Mouse (Mus musculus): Measurements from ENCODE around the gene A930004D18Rik. TPM values are rescaled to one million over a fixed set of nuclear protein-coding genes. Genes with fewer than 3 reads are reported as not detected.
"Not testable (repeated sequence)": the region's sequence is repeated elsewhere in the genome, so short reads cannot be mapped to it uniquely, and the experiment has no call there.

Gene A930004D18Rik
- polyA plus RNA-seq, 1 experiment from 2014 or later = 16.4 TPM

DNA sequence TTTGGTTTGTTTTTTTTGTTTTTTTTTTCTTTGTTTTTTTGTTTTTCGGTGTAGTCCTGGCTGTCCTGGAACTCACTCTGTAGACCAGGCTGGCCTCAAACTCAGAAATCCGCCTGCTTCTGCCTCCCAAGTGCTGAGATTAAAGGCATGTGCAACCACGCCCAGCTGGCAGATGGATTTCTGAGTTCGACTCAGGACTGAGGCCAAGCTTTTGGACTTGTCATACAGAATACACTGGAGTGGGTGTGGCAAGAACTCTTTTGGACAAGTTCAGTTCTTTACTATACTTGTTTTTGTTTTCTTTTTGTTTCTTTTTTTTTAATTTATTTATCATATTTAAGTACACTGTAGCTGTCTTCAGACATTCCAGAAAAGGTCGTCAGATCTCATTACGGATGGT, 58.8 kb downstream of the A930004D18Rik start:
- 93% methylated on average over 6 of the region's 6 CpGs for WGBS
- H3K4me3 ChIP-seq = no peak overlapping the region
- no peak overlapping the region for H3K4me2 ChIP-seq (replicated peaks)
- H3K27me3 ChIP-seq = no peaks in the 10 kb centered on the region
- 0 out of 2 replicates have a peak, but pooled peaks cover 5% of the 10 kb centered on the region for H3K4me1 ChIP-seq
- H3K9me3 ChIP-seq = no peaks in the 10 kb centered on the region
- no peak overlapping the region for H3K9ac ChIP-seq
- no peaks in the 10 kb centered on the region for H3K36me3 ChIP-seq
- ATAC-seq (ENCODE audit: insufficient number of reproducible peaks, insufficient read depth, low FRiP score, low TSS enrichment) = no peak
- H3K27ac ChIP-seq = no peak overlapping the region

DNA sequence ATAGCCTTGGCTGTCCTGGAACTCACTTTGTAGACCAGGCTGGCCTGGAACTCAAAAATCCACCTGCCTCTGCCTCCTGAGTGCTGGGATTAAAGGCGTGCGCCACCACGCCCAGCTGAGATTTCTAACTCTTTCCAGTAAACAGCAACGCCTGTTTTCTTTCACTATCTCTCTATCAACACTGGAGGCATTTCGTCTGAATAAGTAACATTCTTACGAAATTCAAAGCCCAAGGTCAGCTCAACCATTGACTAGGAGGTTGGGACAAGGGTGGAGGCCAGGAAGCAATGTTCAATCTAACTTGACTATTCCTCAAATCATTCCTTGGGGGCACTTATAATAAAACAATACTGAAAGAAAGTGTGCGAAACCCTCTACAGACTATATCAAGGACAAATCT, 59.3 kb downstream of the A930004D18Rik start:
- not testable (repeated sequence) for H3K36me3 ChIP-seq; H3K4me1 ChIP-seq; H3K4me3 ChIP-seq; H3K4me2 ChIP-seq (replicated peaks); H3K27ac ChIP-seq; H3K27me3 ChIP-seq; H3K9ac ChIP-seq; ATAC-seq (ENCODE audit: insufficient number of reproducible peaks, insufficient read depth, low FRiP score, low TSS enrichment); H3K9me3 ChIP-seq
- WGBS = 89% methylated on average over 7 of the region's 7 CpGs

DNA sequence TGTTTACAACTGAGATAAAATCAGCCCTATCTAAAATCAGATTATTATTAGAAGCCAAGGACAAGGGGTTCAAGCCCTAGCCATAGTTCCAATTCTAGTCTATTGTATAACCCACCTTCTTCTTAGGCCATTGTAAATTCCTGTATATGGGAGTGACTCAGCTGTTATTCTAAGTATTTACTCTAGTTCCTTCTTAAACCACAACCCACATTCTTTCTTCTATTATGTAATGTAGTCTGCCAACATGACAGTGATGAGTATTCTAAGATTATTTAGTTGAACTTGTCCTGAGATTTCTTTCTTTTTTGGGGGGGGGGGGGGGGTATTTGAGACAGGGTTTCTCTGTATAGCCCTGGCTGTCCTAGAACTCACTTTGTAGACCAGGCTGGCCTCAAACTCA, 59.9 kb downstream of the A930004D18Rik start:
- not testable (repeated sequence) for H3K9ac ChIP-seq; H3K27ac ChIP-seq; H3K4me1 ChIP-seq; H3K4me2 ChIP-seq (replicated peaks); ATAC-seq (ENCODE audit: insufficient number of reproducible peaks, insufficient read depth, low FRiP score, low TSS enrichment); H3K36me3 ChIP-seq; H3K9me3 ChIP-seq; H3K27me3 ChIP-seq; H3K4me3 ChIP-seq

DNA sequence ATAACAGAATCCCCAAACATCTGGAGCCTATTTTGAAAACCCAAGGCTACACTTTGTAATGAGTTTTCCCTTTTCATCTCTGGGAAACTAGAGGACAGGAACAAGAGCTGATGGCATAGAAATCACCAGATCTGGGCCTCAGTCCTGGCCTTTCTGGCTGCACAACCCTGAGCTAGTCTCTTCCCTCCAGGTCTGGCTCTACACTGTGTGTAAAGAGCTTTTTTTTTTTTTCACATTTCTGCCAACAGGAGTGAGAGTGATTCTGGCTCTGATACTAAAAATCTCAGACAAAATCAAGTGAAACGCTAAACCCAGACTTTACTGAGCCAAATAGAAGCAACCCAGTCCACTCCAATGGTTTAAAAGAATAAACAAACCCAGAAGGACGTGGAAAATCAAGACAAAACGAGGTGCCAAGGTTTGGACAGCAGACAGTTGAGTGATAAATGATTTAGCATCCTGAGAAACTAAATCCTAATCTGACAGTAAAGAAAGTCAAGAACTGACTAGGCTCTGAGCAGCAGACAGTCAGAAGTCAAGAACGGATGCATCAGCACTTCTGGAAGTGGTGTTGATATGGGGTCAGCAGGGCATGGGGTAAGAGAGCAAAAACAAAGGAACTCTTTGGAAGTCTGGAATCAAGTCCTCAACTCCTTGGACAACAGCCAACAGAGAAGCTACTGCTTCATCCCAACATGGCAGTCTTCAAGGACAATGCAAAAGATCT, 61.8 kb downstream of the A930004D18Rik start:
- no peak overlapping the region for H3K4me2 ChIP-seq (replicated peaks)
- H3K4me3 ChIP-seq = no peak overlapping the region
- no peaks in the 10 kb centered on the region for H3K9me3 ChIP-seq
- H3K4me1 ChIP-seq = 0 out of 2 replicates have a peak, but pooled peaks cover 5% of the 10 kb centered on the region
- no peak overlapping the region for H3K9ac ChIP-seq
- H3K27ac ChIP-seq = no peak overlapping the region
- ATAC-seq (ENCODE audit: insufficient number of reproducible peaks, insufficient read depth, low FRiP score, low TSS enrichment) = no peak
- H3K36me3 ChIP-seq = no peaks in the 10 kb centered on the region
- no peaks in the 10 kb centered on the region for H3K27me3 ChIP-seq
- WGBS = 54% methylated on average over 4 of the region's 4 CpGs

Small RNAs within 50 kb of the gene (microRNA-seq; reads per million reads assigned to microRNA genes)
- gene Mir7655 = 19.4 reads per million, percentile 34 among the genes with 10 or more reads in this experiment

Other genes starting within 250 kb of the A930004D18Rik start
- gene H2al2a, start 40.8 kb downstream of the A930004D18Rik start, polyA plus RNA-seq (2016; fragmentation: Nextera tagmentation; extraction: Ambion mirVana) = not detected in 2 replicates
- gene Skida1, start 11.3 kb upstream of the A930004D18Rik start, polyA plus RNA-seq (2016; fragmentation: Nextera tagmentation; extraction: Ambion mirVana) = 14.2 and 14.7 TPM in 2 replicates
- gene Mllt10, start 17.5 kb upstream of the A930004D18Rik start, polyA plus RNA-seq (2016; fragmentation: Nextera tagmentation; extraction: Ambion mirVana) = 69.9 and 73.8 TPM in 2 replicates